Mouse (Mus musculus): ENCODE measurements around the gene Klhl42.

Gene Klhl42

DNA sequence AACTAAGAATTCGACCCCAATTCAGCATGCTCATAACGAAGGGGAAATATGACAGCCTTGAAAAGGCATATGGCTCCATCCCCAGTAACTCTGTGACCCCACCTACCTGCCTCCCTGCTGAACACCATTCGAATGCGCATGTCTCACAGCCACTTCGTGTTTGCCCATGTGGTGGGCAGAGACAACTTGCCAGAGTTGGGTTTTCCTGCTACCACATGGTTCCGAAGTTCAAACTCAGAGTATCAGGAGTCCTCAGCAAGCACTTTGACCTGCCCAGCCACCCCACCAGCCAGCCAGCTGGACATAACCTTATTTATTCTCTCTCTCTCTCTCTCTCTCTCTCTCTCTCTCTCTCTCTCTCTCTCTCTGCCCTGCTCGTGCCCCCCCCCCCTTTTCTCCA is 3.4 kb upstream of the Klhl42 start:
- DNase-seq, result no peak

DNA sequence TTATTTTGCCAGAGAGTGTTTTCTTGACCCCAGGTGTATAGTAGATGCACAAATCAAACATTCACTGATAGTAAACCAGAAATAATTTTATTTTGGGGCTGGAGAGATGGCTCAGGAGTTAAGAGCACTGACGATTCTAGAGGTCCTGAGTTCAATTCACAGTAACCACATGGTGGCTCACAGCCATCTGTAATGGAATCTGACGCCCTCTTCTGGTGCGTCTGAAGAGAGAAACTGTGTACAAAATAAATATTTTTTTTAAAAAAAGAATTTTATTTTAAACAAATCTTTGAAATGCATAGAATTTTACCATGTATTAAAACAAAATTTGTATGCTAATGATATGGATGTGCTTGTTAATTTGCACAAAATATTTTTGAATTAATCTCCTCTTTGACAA is 2.7 kb upstream of the Klhl42 start:
- no peak for DNase-seq

DNA sequence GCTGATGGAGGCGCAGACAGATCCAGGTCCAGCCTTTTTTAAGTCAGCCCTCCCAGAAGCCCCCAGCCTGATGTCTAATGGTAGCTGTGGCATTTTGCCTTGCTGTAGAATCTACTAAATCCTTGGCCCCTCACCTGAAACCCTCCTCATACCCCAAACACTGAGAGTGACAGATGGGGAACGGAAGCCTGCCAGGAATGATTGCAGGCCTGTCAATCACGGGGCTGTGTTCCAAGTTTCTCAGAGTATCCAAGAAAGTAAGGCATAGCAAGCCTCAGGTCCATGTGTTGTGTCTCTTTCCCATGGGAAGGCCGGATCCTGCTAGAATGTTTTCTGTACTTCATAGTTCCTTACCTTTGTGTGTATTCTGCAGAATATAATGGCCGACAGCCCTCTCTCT is 988 bp upstream of the Klhl42 start:
- DNase-seq, result no peak

DNA sequence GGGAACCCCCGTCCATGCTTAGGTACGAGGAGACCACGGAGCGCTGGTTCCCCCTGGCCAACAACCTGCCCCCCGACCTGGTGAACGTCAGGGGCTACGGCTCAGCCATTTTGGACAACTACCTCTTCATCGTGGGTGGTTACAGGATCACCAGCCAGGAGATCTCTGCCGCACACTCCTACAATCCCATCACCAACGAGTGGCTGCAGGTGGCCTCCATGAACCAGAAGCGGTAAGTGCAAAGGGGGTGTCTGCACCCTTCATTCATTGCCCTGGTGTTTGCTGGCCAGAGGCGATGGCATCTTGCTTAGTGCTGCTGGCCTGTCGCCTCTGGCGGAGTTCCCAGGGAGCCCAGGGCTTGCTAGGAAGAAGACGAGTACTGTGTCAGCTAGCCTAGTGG is 957 bp downstream of the Klhl42 start:
- peak; percentile 34 for DNase-seq

DNA sequence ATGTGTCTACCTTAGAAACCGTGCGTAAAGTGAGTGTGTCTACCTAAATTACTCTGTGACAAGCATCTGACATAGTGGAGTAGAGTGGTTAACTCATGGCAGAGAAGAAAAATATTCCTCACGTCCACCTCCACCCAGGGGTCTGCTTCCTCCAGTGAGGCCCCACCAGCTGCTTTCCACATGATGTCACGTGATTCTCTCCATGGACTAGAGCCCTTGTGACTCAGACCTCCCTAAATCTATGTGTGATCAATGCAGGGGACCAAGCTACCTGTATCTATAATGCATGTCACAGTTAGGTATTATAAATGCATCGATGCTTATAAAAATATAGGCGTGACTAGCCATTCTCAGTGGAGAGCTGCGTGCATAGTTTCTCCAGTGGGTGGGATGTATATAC is 3.6 kb downstream of the Klhl42 start:
- DNase-seq, result no peak

DNA sequence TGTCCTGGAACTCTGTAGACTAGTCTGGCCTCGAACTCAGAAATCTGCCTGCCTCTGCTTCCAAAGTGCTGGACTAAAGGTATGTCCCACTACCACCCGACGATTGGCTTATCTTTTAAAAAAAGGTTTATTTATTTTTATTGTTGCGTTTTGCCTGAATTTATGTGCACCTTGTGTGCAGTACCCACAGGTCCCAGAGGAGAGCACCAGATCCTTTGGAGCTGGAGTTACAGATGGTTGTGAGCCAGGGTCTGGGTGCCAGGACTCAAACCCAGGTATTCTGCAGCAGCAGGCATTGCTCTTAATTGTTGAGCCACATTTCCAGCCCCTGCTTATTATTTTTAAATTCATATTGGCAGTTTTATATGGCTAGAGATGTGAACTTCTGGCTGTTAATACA is 4.9 kb downstream of the Klhl42 start:
- no peak for DNase-seq

DNA sequence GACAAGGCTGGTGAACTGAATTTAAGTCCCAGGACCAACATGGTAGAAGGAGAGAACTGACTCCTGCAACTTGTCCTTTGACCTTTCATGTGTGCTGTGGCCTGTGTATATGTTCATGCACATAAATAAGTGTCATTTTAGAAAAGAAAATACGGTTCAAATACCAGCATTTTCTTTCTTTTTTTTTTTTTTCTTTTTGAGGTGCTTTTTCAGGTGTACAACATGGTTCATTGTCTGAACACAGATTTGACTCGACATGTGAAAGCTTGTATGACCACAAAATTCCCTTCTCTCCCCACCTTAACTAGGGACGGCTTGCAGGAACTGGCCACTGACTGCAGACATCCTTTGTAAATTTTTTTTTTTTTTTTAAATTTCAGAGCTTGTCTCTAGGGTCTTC is 5.8 kb downstream of the Klhl42 start:
- no peak for DNase-seq

DNA sequence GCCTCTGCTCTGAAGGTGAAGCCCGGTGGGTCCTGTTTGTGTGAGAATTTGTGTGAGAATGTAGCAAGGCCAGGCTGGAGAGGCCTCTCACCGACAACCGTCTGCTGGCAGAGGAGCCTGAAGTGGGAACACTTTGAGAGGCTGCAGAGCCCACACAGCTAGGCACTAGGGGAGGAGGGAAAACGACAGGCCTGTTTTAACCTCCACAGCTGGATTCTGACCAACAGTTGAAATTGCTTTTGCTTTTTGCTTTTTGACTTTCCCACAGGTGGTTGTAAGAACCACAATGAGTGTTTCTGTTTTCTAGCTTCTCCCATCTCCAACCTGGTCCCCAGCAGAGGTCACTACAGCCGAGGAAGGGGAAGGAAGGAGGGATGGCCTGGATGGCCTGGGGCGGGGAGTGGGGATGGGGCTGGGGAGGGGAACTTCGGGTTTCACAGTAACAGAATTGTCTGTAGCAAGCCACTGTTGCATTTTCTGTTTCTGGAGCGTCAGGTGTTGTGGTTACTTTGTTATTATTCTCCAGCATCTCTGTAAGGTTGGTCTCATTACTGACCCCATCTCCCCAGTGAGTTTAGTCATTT is 6.3 kb downstream of the Klhl42 start:
- DNase-seq, result peak; percentile 28

DNA sequence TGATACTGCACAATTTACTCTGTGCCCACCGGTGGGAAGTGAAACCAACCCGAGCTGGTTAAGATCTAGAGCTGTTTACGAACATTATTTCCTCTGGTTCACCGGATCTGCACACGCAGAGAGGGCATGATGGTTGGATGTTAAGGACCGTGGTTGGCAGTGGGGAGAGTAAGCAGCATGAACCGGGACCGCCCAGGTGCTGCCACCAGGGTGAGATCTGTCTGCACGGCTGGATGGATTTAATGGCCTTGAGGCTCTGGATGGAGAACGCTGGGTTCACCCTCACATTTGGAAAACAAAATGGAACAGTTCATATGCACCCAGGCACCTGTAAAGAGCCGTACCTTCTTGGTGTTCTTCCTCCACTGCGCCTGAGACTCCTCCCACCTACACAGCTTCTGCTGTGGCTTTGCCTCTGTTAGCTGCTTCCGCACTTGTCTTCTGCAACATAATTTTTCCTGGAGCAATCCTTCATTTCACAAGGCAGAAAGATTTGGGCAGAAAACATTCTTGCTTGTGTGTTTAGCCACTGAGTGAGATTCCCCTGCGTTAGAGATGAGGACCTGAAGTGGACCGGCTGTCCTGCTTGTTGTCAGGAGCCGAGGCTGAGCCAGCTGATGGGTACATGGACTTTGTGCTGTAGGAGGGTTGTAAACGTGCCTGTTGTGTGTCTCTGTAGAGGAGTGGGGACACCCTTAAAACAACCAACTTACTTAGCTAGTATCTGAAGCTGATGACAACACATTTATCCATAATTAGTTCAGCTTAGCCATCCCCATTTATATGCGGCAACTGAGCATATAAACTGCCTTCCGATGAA is 8.5 kb downstream of the Klhl42 start:
- peak; percentile 70 for DNase-seq

DNA sequence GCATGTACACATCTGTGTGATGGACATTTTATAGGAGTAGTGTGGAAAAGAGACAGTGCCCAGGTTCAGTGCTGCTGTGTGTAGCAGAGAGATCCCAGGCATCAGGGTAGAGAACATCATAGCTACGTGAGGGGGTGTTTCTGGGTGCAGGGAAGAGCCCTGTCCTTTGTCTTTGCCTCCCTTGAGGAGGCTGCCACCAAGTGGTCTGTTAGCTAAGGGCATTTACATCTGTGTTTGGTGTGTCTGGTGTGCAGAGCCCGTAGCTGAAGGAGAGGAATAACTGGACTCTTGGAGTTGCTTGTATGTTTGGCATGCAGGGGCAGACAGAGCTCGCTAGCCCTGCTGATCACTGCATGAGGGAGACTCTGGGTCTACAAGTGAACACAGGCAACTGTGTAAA is 11.1 kb downstream of the Klhl42 start:
- DNase-seq, result no peak

DNA sequence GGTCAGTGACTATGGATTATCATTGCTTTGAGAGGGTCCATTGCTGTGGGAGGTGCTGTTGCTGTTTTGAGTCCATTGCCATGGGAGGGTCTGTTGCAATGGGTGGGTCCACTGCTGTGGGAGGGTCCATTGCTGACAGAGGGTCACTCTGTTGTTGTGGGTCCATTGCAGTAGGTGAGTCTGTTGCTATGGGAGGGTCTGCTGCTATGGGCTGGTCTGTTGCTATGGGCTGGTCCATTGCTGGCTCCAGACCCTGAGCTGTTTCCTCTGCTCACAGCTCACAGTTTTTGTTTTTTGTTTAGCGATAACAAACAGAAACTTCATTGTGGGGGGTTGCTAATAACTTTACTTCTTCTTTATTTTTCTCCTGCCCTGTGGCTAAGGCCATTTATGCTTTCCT is 14.3 kb downstream of the Klhl42 start:
- no peak for DNase-seq

DNA sequence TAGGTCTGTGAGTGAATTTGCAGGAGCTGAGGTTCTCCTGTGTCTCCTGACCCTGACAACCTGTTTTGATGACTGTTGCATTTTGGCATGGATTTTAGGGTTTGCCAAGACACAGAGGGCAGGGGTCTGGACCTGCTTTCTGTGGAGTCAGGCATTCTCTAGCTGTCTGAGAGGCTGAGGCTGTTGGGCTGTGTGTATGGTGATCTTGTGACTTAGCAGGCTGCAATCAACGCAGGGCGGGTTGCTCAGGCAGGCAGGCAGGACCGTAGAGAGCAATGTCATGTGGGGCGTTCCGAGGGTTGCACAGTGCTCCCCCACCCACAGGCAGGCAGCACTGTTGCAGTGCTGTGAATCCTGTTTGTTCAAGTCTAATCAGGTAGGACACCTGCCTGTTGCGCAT is 15.5 kb downstream of the Klhl42 start:
- DNase-seq, result no peak

DNA sequence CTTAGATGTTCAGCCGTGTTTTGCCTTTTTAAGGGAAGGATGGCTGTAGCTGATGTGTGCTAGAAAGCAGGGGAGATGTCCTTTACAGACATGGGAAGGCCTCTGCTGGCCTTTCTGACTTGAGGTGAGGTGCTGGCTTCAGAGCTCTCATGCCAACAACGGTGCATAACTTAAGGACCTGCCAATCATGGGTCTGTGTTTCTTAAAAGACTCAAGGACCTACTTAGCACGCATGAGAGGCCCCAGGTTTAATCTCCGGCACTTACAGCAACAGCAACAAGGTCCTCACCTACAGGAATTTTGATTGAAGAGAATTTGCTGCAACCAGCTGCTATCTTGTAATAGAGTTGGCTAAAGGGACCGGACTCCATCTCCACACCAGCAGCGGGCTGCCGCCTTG is 18.1 kb downstream of the Klhl42 start:
- no peak for DNase-seq

DNA sequence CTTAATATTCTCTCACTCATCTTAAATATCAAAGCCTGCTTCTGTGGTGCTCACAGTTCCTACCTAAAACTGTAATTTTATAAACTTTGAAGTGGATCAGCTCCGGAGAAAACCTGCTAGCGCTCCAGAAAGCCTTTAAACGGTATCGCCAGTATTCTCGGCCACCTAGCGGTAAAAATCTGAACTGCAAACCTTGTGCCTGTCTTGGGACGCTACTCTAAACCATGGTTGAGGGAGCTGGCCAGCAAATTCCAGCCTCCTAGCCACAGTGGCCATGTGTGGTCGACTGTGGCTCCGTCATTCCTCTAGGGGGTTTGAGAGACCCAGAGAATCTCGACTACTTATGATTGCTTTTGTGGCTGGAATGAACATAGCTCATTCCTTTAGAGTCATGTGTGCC is 25.4 kb downstream of the Klhl42 start:
- peak; percentile 73 for DNase-seq

DNA sequence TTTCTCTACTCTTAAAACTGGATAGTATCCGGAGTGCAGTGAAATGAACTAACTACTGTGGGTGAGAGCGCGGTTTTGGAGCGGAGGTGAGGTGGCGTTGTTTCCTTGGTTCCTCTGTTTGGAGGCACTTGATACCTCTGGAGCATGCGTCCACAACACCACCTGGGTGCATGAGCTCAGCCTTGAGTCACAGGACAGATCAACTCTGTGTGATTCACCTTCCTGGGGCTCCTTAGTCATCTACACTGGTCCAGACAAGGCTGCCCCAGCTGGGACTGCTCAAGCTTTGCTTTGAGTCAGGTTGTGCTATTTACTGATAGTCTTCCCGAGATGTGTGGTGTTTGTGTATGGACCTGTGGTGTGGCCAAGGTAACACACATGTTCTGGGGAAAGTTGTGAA is 26.6 kb downstream of the Klhl42 start:
- no peak for DNase-seq

DNA sequence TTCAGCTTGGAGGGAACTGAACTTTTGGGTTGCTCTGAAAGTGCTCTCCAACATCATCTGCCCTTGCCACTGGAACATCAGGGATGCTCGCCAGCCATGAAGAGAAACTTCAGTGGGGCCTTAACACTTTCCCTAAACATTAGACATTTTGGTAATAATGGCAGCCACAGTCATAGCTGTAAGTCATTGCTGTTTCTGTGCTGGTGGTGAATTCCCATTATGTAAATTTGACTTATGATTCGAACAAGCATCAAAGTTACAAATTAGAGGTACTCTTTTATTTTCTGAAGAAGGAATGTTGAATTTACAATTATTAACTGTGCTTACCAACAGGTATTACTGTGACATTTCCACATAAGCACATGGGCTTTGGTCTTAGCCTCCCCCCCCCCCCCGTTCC is 27.0 kb downstream of the Klhl42 start:
- no peak for DNase-seq

DNA sequence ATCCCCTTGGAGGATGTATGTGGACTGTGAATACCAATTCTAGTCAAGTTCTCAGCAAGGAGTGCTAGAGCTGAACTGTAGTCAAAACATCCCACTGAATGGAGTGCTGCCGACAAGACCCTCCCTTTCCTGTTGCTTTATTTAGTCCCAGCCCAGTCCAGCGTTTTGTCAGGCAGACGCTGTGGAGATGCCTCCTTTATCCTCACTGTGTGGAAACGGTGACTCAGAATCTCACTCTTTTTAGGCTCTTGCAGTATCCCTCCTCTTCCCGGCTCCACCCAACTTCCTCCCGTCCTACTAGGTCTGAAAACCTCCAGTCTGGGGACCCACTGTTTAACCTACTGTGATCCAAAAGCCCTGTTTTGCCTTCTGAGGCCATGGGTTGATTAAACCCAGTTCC is 30.1 kb downstream of the Klhl42 start:
- DNase-seq, result no peak

DNA sequence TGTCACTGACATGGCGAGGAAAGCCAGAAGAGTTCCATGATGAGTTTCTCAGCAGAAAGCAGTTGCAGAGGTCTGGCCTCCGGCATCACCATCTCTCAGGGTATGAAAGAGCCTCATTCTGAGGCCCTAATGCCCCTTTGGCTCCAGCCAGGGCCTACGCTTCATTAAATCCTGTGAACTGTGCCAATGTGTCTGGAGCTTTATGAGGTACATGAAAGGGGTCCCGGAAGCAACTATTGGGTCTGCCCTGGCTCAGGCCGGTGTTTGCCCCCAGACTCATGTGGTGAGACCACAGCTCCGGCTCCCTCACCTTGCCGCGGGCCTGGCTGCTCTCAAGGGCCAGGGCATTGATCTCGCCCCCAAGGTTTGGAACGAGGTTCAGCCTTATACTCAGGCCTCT is 36.1 kb downstream of the Klhl42 start:
- DNase-seq, result no peak

DNA sequence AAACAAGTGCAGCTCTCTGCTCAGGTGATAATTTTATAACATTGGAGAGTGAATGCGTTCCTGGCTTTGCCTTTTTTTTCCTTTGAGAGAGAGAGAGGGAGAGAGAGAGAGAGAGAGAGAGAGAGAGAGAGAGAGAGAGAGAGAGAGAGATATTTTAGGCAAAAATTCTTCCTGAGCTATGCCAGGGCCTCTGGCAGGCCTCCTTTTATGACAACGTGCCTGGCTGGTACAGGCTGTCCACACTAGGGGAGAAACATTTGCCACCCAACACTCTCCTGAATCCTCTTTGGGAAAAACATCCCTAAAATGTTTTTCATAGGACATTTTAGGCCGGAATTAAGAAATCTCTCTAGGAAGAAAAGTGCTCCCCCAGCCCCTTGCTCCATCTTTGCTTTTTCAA is 47.1 kb downstream of the Klhl42 start:
- no peak for DNase-seq

DNA sequence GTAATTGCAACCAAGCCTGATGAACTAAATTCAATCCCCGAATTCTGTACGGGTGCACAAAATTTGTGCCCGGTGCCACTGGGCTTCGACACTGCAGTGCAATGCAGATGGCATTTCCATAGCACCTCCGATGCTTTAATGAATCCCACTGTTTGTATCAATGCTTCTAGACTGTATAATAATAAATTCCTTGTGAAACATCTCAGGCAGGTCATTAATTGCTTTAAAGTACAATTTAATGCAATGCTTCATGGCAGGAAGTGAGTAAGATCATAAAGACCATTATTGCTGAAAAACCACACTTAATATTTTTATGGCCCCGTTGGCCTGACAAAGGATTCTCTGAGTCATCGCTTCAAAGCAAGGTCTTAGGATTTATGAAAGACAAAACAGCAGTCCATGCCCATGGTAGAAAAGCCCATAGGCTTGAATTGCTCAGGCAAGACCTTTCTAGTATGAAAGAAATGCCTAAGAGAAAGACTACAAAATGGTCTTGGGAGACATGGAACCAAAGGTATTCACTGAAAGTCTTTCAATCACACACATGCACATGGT is 49.5 kb downstream of the Klhl42 start:
- DNase-seq, result no peak

DNA sequence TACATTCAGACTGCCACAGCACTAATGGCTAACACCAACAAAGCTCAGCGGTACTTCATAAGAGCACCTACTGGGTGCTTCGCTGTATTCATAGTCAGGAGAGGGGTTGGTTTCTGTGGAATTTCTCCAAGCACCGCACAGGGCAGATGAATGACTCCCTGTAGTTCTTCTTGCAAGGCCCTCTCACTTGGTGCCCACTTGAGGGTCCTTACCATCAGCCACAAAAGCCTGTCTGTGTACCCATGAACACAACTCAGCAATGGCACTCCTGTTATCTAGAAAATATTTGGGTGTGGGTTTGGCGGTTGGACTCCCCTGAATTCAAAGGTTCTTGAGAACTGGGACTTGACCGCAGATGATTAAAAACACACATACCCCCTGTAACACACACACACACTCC is 53.5 kb downstream of the Klhl42 start:
- DNase-seq, result no peak

DNA sequence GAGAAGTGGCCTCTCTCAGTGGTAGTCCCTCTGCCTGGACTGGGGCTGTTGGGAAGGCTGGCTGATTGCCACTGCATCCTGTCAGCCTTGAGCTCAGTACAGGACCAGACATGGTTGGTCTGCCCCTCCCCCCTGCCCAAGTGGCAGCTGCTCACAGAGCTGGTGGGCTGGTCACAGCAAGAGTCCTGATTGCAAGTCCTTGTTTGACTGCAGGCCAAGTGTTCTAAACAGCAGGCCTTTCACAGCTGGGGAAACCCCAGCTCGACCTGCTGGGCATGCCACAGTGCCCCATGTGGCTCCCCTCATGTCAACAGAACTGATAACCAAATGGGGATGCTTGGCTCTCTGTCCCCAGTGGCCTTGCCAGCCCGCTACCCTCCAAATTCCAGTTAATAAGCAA is 54.1 kb downstream of the Klhl42 start:
- DNase-seq, result no peak

DNA sequence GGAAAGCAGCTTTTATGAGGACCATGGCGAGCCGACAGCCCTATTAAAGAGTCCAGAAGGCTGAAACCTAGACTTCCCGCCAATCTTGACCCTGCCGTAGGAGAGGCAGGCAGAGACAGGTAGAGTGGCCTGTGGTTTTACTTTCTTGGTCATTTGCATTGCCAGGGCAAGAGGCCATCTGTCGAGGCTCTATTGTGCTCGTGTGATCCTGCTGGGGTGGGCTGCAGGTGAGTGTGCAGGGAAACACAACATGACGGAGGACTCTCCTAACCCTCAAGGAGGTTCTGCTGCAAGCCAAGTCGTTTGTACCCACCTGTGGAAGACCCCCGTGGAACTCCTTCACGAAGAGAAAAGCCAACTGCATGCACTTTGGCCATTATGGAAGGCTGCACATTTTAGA is 54.6 kb downstream of the Klhl42 start:
- no peak for DNase-seq

DNA sequence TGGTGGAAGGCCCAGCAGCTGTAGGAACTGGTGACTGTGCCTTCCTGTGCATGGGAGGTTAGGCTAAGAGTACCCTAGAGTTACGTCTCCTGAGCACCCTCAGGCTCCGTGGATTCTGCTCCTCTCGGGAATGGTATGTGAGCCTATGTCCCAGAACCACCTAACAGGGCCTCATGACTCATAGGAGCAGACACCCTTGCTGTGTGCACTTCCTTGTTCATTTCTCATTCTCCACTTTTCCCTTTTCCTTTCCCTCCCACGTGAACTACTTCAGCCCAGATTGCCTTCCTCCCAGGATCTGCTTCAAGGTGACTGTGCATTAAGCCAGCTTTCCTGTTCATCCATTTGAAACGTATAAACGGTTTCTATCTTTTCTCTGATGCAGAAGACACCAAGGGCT is 59.9 kb downstream of the Klhl42 start:
- no peak for DNase-seq

DNA sequence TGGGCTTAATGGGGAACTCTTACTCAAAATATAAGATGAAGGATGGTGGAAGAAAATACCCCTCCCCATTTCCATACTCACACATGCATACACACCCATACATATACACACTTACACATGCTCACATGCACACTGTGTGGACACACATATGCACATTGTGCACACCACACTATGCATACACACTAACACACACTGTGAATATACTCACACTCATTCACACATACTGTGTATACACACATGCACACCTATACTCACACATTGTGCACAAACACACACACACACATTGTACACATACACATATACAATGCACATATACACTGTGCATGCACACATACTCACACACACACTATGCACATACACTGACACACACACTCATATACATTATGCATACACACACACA is 60.7 kb downstream of the Klhl42 start:
- no peak for DNase-seq

Measured in thymus, postnatal 25 days (tissue).